Mouse (Mus musculus) heart, embryonic 16.5 days (tissue): ENCODE measurements around the gene Slc35a1. TPM values are rescaled to one million over a fixed set of nuclear protein-coding genes. Genes with fewer than 3 reads are reported as not detected.

Experiments
- ATAC-seq: fragments of 200-750 bp; cut with Nextera tagmentation; replicated peaks from 2 replicates; pipeline ENCODE4 v1.8.0; 2017; ENCODE audit warnings: moderate number of reproducible peaks; ENCODE audit not compliant: insufficient read depth, low FRiP score; ENCODE audit errors: extremely low read depth
- H3K27ac ChIP-seq: fragments of 300-500 bp; sonication (generic); 2 replicates; pipeline ENCODE4 v1.5.1; 2014; ENCODE audit warnings: mild to moderate bottlenecking, low read length, control low read depth, moderate library complexity
- H3K27me3 ChIP-seq: fragments of 300-500 bp; sonication (generic); 2 replicates; pipeline ENCODE4 v1.6.1; 2014; ENCODE audit warnings: low read length, mixed read lengths; ENCODE audit not compliant: control insufficient read depth, insufficient read depth
- H3K36me3 ChIP-seq: fragments of 300-500 bp; sonication (generic); 2 replicates; pipeline ENCODE4 v1.6.1; 2014; ENCODE audit not compliant: control insufficient read depth, insufficient read depth
- H3K4me1 ChIP-seq: fragments of 300-500 bp; sonication (generic); 2 replicates; pipeline ENCODE4 v1.6.1; 2014; ENCODE audit warnings: low read length, mixed read lengths; ENCODE audit not compliant: control insufficient read depth, insufficient read depth
- H3K4me2 ChIP-seq: fragments of 300-500 bp; sonication (generic); 2 replicates; pipeline ENCODE4 v1.6.1; 2014; ENCODE audit warnings: low read depth, mild to moderate bottlenecking, control low read depth, low read length
- H3K4me3 ChIP-seq: fragments of 300-500 bp; sonication (generic); 2 replicates; pipeline ENCODE4 v1.5.1; 2014; ENCODE audit warnings: mild to moderate bottlenecking, control low read depth, low read length
- H3K9ac ChIP-seq: fragments of 300-500 bp; sonication (generic); 2 replicates; pipeline ENCODE4 v1.6.1; 2014; ENCODE audit warnings: low read length, control low read depth
- H3K9me3 ChIP-seq: fragments of 300-500 bp; sonication (generic); replicated peaks from 2 replicates; pipeline ENCODE4 v1.6.1; 2016; ENCODE audit warnings: low read length; ENCODE audit not compliant: control insufficient read depth
- WGBS: fragments of 180-500 bp; shearing (Covaris S2); extraction: QIAGEN DNeasy Blood & Tissue Kit; methylation state at CpG from one replicate; pipeline ENCODE4 v1.1.7; 2014; 5-methylcytosine and 5-hydroxymethylcytosine counted together
- polyA plus RNA-seq: library from polyadenylated mRNA; unstranded; fragments of >200 nt; fragmentation: Nextera tagmentation; extraction: Ambion mirVana; gene quantifications from 2 replicates; pipeline ENCODE4 v1.2.1, GENCODE M21; 2015

Gene Slc35a1
- polyA plus RNA-seq, 1 experiment from 2014 or later = 43.4 TPM

DNA sequence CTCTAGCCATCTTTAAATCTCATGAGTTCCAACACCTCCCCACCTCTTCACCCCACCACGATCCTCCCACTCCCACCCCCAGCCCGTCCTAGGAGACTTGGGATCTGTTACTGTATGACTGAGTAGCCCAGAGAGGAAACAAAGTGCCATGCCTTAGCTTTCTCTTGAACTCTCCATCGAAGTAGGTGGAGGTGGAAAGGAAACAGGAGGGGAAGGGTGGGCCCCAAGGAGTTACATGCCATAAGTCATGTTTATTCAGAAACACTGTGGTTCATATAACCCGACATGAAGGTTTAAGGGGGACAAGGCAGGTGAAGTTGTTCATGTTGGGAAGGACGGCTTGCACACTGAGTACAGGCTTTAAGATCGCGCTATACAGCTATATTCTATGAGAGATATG is 49.9 kb downstream of the Slc35a1 start:
- H3K9me3 ChIP-seq = no peaks in the 10 kb centered on the region
- no peak for ATAC-seq
- no peak overlapping the region for H3K9ac ChIP-seq
- no peaks in the 10 kb centered on the region for H3K27me3 ChIP-seq
- H3K4me2 ChIP-seq = no peak overlapping the region
- H3K27ac ChIP-seq = no peak overlapping the region
- WGBS = 91% methylated on average over 7 of the region's 7 CpGs
- H3K36me3 ChIP-seq = peaks cover 25% of the 10 kb centered on the region
- no peak overlapping the region for H3K4me3 ChIP-seq
- H3K4me1 ChIP-seq = no peaks in the 10 kb centered on the region

GRCm38 (mm10) chr4:34636036-34636435 is 51.2 kb downstream of the Slc35a1 start:
- Histone ChIP-seq H3K4me1 (no peaks in the 10 kb centered on the region), H3K27me3 (no peaks in the 10 kb centered on the region), H3K36me3 (peaks cover 29% of the 10 kb centered on the region), H3K27ac (no peak overlapping the region), H3K9me3 (no peaks in the 10 kb centered on the region), H3K4me3 (no peak overlapping the region), H3K4me2 (no peak overlapping the region), H3K9ac (no peak overlapping the region)
- ATAC-seq = no peak
- WGBS = 59% methylated on average over 5 of the region's 5 CpGs

DNA sequence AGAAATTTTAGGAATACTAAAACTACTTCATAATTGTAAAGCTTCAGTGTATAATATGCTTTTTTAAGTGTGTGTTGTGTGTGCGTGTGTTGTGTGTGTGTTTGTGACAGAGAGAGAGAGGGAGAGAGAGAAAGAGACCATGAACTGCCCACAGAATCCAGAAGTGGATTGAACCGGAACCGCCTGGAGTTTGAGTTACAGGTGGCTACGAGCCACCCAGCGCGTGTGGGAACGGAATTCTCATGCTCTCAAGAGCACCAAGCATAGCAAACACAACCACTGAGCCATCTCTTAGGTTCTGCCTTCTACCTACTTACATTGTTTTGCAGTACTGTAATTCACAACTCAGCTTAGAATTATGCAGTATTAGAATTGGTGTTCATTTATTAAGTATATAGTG is 53.1 kb downstream of the Slc35a1 start:
- no peaks in the 10 kb centered on the region for H3K27me3 ChIP-seq
- H3K27ac ChIP-seq = no peak overlapping the region
- H3K36me3 ChIP-seq = peaks cover 19% of the 10 kb centered on the region
- no peak for ATAC-seq
- H3K4me2 ChIP-seq = no peak overlapping the region
- H3K4me3 ChIP-seq = no peak overlapping the region
- H3K9me3 ChIP-seq = no peaks in the 10 kb centered on the region
- peaks cover 3% of the 10 kb centered on the region; the same call in 1 of the 2 replicates for H3K4me1 ChIP-seq
- no peak overlapping the region for H3K9ac ChIP-seq
- 96% methylated on average over 7 of the region's 7 CpGs for WGBS

DNA sequence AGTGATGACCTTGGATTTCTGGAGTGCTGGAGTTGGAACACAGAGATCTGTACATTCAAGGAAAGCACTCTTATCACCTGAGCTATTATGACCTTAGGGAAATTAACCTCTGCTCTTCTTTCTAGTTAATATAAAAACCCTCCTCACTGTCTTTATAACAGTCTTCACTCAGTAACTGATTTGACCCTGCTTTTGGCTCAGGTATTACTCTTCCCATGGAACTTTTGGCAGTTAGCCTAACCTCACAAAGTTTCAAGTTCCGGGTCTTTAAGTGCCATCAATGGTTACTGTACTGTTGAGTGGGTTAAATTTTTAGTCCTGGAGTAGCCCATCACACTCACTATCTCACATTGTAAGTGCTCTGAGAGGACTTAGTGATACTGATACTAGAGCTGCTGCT is 57.3 kb downstream of the Slc35a1 start:
- Histone ChIP-seq H3K4me1 (peaks cover 3% of the 10 kb centered on the region; the same call in 1 of the 2 replicates), H3K9me3 (no peaks in the 10 kb centered on the region), H3K27ac (no peak overlapping the region), H3K9ac (no peak overlapping the region), H3K36me3 (peaks cover 28% of the 10 kb centered on the region), H3K4me3 (no peak overlapping the region), H3K4me2 (no peak overlapping the region), H3K27me3 (no peaks in the 10 kb centered on the region)
- 44% methylated on average over 1 of the region's 1 CpGs for WGBS
- no peak for ATAC-seq

DNA sequence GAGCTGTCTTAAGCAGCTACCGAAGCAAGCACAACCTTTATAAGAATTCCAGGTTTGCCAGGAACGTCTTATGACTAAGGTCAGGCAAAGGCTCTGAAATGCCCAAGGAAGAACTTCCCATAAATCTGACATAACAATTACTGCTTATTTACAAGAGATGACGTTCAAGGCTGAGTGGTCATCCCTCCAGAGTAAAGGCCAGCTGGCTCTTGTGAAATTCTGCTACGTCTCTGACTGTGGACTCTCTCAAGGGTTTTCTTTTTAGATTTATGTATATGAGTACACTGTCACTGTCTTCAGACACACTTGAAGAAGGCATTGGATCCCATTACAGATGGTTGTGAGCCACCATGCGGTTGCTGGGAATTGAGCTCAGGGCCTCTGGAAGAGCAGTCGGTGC is 60.8 kb downstream of the Slc35a1 start:
- Histone ChIP-seq H3K4me1 (peaks cover 3% of the 10 kb centered on the region; the same call in 1 of the 2 replicates), H3K36me3 (peaks cover 24% of the 10 kb centered on the region), H3K27ac (no peak overlapping the region), H3K4me3 (no peak overlapping the region), H3K27me3 (no peaks in the 10 kb centered on the region), H3K9me3 (no peaks in the 10 kb centered on the region), H3K9ac (no peak overlapping the region), H3K4me2 (no peak overlapping the region)
- no peak for ATAC-seq
- WGBS = 86% methylated on average over 6 of the region's 6 CpGs

DNA sequence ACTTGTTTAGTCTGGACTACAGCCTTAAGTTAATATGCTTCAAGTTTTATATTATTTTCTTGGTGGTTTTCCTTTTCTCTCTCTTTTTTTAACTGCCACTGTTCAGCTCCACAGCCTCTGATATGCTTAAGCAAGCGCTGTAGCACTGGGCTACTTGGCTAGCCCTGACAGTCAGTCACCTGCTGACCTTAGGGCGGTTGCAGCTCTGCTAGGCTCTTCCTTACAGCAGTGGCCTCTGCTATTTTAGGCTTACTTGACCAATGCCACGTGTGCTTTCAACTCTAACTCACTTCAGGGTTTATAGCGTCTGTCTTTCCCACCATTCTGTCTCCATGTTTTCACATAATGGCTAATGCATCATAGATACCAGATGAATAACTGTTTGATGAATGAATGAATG is 61.7 kb downstream of the Slc35a1 start:
- Histone ChIP-seq H3K9ac (no peak overlapping the region), H3K27ac (no peak overlapping the region), H3K36me3 (peaks cover 21% of the 10 kb centered on the region; the same call in 1 of the 2 replicates), H3K4me1 (peaks cover 3% of the 10 kb centered on the region; the same call in 1 of the 2 replicates), H3K4me3 (no peak overlapping the region), H3K9me3 (no peaks in the 10 kb centered on the region), H3K4me2 (no peak overlapping the region), H3K27me3 (no peaks in the 10 kb centered on the region)
- ATAC-seq = no peak
- 69% methylated on average over 4 of the region's 4 CpGs for WGBS

- Histone ChIP-seq H3K27me3 (no peaks in the 10 kb centered on the region), H3K4me3 (peak overlapping the region; percentile 94), H3K9ac (peak overlapping the region; percentile 96; the same call in 1 of the 2 replicates), H3K4me2 (peak overlapping the region; percentile 84), H3K36me3 (no peaks in the 10 kb centered on the region), H3K9me3 (no peaks in the 10 kb centered on the region), H3K27ac (no peak overlapping the region), H3K4me1 (peaks cover 21% of the 10 kb centered on the region)
- 85% methylated on average over 8 of the region's 8 CpGs for WGBS
- ATAC-seq = no peak
These were observed 71.1 kb downstream of the Slc35a1 start for GRCm38 (mm10) chr4:34616146-34616545.

GRCm38 (mm10) chr4:34615303-34615702 is 71.9 kb downstream of the Slc35a1 start:
- peak overlapping the region; percentile 84 for H3K4me2 ChIP-seq
- H3K9me3 ChIP-seq = no peaks in the 10 kb centered on the region
- no peaks in the 10 kb centered on the region for H3K27me3 ChIP-seq
- peak overlapping the region; percentile 96 for H3K9ac ChIP-seq
- peak overlapping the region; percentile 94 for H3K4me3 ChIP-seq
- peak; percentile 11; the same call in 1 of the 2 replicates for ATAC-seq
- peak overlapping the region; percentile 91 for H3K27ac ChIP-seq
- no peaks in the 10 kb centered on the region for H3K36me3 ChIP-seq
- peaks cover 21% of the 10 kb centered on the region for H3K4me1 ChIP-seq
- 2% methylated on average over 13 of the region's 13 CpGs for WGBS

DNA sequence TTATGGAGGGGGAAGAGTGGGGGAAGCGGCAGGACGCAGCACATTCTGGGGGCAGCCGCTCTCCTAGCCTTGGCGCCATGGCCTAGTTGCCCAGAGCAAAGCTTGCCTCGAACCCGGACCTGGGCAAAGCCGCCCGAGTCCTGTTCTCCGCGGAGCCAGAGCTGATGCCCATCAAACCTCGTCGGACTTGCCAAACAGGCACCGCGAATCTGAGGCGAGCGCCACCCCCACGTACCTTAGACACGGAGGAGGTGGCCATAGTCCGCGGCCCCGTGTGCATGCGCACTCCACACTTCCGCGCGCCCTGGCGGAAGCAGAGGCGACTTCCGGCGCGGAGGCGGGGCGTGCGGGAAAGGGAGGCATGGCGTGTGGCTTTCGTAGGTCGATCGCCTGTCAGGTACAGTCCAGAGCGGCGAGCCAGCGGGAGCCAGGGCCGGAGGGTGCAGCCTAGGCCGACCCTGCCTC is 72.6 kb downstream of the Slc35a1 start, which contains the start of the genes Orc3 and Rars2:
Orc3 (minus strand) TSS at position 315 of the 465 bp plus-strand sequence.
Rars2 (plus strand) TSS at position 328 of the 465 bp plus-strand sequence.
- H3K27me3 ChIP-seq = no peaks in the 10 kb centered on the region
- H3K9ac ChIP-seq = peak within 1 kb of the TSS; percentile 96
- peak; percentile 97 for ATAC-seq

More for the DNA sequence above, 72.6 kb downstream of the Slc35a1 start, which contains the start of the genes Orc3 and Rars2:
- H3K4me1 ChIP-seq = peaks cover 21% of the 10 kb centered on the region
- peak within 1 kb of the TSS; percentile 94 for H3K4me3 ChIP-seq
- WGBS = under 1% methylated on average over 42 of the region's 42 CpGs
- peak within 1 kb of the TSS; percentile 84 for H3K4me2 ChIP-seq
- peak within 1 kb of the TSS; percentile 91 for H3K27ac ChIP-seq
- H3K36me3 ChIP-seq = no peaks in the 10 kb centered on the region
- no peaks in the 10 kb centered on the region for H3K9me3 ChIP-seq
